Mouse (Mus musculus): ENCODE results near the gene Dlk1. TPM values are rescaled to one million over a fixed set of nuclear protein-coding genes. Genes with fewer than 3 reads are reported as not detected.
"Not testable (repeated sequence)": the region's sequence is repeated elsewhere in the genome, so short reads cannot be mapped to it uniquely, and the experiment has no call there.

The Dlk1 gene
- polyA plus RNA-seq, 1 experiment: 0.82 TPM

DNA sequence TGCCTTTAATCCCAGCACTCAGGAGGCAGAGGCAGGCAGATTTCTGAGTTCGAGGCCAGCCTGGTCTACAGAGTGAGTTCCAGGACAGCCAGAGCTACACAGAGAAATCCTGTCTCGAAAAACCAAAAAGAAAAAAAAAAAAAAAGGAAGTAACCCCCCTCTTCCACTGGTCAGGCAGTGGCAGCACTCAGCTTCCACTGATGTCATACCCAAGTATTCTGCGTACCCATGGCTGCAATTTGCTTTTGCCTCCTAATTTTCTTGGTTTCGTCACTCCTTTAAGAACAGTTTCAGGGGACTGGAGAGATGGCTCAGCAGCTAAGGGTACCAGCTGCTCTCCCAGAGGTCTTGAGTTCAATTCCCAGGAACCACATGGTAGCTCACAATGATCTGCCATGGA lies 14.8 kb downstream of the Dlk1 start:
- WGBS: 79% methylated on average over 4 of the region's 4 CpGs
- not testable (repeated sequence) for DNase-seq (ENCODE audit: low read depth, low spot score)

DNA sequence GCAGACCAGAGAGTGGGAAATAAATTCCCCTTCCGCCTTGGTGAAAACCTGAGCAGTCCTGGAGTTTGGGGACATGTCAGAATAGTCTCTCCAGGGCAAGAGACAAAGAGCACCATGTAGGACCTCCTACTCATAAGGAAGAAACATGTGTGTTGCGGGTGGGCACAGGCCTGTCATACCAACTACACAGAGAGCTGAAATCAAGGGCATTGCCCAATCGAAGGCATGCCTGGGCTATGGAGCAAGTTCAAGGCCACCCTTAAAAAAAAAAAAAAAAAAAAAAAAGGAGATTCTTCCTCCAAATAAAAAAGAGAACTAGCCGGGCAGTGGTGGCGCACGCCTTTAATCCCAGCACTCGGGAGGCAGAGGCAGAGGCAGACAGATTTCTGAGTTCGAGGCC lies 17.2 kb downstream of the Dlk1 start:
- WGBS: 80% methylated on average over 8 of the region's 8 CpGs
- DNase-seq (ENCODE audit: low read depth, low spot score): no peak

DNA sequence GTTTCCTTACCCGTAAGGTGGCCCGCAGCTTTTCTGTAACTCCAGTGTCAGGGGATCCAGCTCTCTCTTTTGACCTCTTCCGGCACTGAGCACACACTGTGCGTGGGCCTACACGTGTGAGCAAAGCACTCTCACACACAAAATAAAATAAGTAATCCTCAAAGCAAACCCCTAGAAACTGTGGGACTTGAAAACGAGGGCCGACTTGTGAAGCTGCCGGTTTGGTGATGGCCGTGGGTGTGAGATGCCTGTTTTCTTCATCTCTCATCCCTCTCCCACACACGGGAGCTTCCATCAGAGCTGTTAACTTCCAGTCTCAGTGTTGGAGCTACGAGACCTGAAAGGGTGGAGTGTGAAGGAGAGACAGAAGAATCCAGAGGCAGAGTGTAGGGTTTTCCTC lies 20.0 kb downstream of the Dlk1 start:
- WGBS: 89% methylated on average over 11 of the region's 11 CpGs
- DNase-seq (ENCODE audit: low read depth, low spot score): no peak

- DNase-seq (ENCODE audit: low read depth, low spot score): no peak
- 28% methylated on average over 6 of the region's 6 CpGs for WGBS
Observed at GRCm38 (mm10) chr12:109473575-109473976, 21.0 kb downstream of the Dlk1 start.

- 82% methylated on average over 9 of the region's 9 CpGs for WGBS
Observed at GRCm38 (mm10) chr12:109474187-109474606, 21.6 kb downstream of the Dlk1 start.

DNA sequence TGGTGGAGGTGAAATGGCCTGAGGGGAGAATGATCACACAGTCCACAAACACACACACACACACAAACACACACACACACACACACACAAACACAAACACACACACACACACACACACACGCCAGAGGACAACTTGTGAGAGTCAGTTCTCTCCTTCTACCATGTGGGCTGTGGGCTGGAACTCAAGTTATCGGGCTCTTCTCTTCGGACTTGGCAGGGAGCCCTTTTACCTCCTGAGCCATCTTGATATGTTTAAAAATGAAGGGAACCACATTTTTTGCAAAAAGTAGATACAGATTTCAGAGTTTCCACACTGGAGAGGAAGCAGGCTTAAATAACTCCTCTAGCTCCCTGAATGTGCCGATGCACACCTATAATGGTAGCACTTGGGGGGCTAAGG lies 22.9 kb downstream of the Dlk1 start:
- no peak for DNase-seq (ENCODE audit: low read depth, low spot score)
- WGBS: 87% methylated on average over 4 of the region's 4 CpGs

More at GRCm38 (mm10) chr12:109474187-109474606, 21.6 kb downstream of the Dlk1 start:
- no peak for DNase-seq (ENCODE audit: low read depth, low spot score)

GRCm38 (mm10) chr12:109486525-109486924 lies 33.9 kb downstream of the Dlk1 start:
- WGBS: 65% methylated on average over 1 of the region's 1 CpGs
- not testable (repeated sequence) for DNase-seq (ENCODE audit: low read depth, low spot score)

DNA sequence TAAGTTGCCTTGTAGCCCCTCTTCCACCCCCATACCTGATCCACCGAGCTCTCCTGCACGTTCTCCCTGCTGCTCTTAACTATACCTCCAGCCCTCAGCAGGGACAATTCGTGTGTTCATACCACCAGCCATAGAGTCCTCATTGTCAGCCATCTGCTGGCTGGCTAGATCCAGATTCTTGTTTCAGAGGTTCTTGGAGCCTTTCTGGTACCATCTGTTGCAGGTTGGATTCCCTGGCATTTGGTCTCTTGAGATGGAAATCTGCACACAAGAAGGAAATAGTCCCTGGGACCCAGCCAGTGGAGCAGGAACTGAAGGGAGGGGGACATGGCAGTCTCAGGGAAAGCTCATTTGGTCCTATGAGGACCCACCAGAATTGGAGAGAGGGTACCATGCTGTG lies 39.1 kb downstream of the Dlk1 start:
- DNase-seq (ENCODE audit: low read depth, low spot score): no peak
- 80% methylated on average over 3 of the region's 3 CpGs for WGBS

- WGBS: 82% methylated on average over 9 of the region's 9 CpGs
- no peak for DNase-seq (ENCODE audit: low read depth, low spot score)
Observed at GRCm38 (mm10) chr12:109493381-109493780, 40.8 kb downstream of the Dlk1 start.

- DNase-seq (ENCODE audit: low read depth, low spot score): no peak
- WGBS: 49% methylated on average over 20 of the region's 20 CpGs
Observed at GRCm38 (mm10) chr12:109495016-109495644, 42.5 kb downstream of the Dlk1 start.

DNA sequence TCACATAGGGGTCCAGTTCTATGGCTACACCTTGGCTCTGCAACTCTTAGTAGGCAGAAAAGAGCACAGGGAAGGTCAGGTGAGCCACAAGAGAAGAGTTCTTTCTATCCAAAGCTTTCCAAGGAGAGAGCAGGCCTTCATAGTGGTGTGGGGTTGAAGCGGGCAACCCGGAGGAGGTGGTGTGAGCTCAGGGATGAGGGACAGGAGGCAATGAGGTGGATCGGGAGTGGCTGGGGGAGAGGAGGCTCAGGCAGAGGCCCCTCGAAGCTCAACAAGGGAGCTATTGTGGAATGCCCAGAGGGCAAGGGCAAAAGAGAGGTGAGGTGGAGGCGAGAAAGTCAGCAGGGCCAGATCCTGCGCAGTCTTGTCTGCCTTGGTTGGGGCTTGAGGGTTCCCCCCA lies 43.8 kb downstream of the Dlk1 start:
- no peak for DNase-seq (ENCODE audit: low read depth, low spot score)
- WGBS: 80% methylated on average over 6 of the region's 6 CpGs

- no peak for DNase-seq (ENCODE audit: low read depth, low spot score)
- WGBS: 49% methylated on average over 4 of the region's 4 CpGs
Observed at GRCm38 (mm10) chr12:109500992-109501391, 48.4 kb downstream of the Dlk1 start.

GRCm38 (mm10) chr12:109502360-109503040 lies 49.9 kb downstream of the Dlk1 start:
- WGBS: 90% methylated on average over 6 of the region's 6 CpGs
- no peak for DNase-seq (ENCODE audit: low read depth, low spot score)

DNA sequence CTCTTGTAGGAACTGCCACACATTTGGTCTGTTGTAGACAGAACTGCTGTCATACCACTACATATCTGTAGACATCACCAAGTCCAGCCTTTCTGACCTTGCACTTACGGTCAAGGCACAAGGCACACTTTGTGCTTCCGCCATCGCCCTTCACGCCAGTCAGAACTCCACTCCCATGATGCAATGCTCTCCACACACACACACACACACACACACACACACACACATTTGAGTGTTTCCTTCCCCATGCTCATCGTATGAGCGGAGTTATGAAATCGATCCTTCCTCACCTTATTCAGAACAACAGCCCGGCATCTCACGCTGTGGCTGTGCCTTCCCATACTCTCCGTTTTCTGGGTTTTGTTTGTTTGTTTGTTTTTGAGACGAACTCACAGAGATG lies 55.1 kb downstream of the Dlk1 start:
- no peak for DNase-seq (ENCODE audit: low read depth, low spot score)
- 79% methylated on average over 11 of the region's 11 CpGs for WGBS

DNA sequence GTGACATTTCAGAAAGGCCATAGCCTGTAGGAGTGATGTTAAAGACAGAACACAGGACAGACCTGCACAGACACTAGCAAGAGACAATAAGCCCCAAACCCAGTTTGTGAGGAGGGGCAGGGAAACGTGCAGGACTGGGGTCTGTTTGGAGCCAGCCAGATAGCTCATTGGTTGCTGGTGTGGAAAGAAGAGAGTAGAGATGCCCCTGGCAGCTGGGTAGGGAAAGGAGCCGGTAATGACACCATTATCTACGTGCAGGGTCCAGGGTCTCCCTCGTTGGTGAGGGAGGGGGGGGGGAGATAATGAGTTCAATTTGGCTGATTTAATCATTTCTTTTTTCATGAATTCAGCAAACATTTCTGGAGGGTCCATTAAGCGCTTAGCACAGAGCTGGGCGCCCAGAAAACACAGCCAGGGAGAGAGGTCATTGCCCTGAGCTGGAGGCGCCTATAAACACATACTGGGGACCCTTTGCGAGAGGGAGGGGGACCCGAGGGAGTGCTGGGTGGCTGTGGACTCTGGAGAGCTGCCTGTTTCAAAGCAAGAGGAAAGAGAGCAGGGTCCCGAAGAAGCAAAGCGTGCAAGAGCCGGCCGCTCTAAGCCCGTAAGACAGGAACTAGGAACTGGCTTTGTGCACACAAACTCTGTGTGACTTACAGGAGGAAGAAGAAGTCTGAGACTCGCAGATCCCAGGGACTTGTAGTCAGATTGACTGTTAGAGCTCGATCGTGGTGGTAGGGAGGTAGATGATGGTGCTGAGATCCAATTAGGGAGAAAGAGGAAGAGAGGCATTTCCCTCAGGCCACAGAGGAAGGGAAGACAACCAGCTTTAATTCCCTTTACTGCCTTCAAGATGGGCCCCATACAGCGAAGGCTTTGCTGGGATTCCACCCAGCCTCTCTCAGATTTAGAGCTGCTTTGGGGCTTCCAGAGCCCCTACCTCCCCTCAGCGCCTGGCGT lies 56.2 kb downstream of the Dlk1 start:
- 49% methylated on average over 20 of the region's 20 CpGs for WGBS
- no peak for DNase-seq (ENCODE audit: low read depth, low spot score)

- 72% methylated on average over 9 of the region's 9 CpGs for WGBS
- DNase-seq (ENCODE audit: low read depth, low spot score): no peak
Observed at GRCm38 (mm10) chr12:109509531-109510137, 57.0 kb downstream of the Dlk1 start.

GRCm38 (mm10) chr12:109510247-109510646 lies 57.6 kb downstream of the Dlk1 start:
- WGBS: 77% methylated on average over 8 of the region's 8 CpGs
- DNase-seq (ENCODE audit: low read depth, low spot score): no peak

GRCm38 (mm10) chr12:109511456-109511855 lies 58.8 kb downstream of the Dlk1 start:
- WGBS: 82% methylated on average over 8 of the region's 8 CpGs
- DNase-seq (ENCODE audit: low read depth, low spot score): no peak

- 64% methylated on average over 13 of the region's 13 CpGs for WGBS
- DNase-seq (ENCODE audit: low read depth, low spot score): no peak
Observed at GRCm38 (mm10) chr12:109512151-109512907, 59.7 kb downstream of the Dlk1 start.
